Mouse (Mus musculus) small intestine, adult 2 months (tissue): ENCODE data around the gene Txnrd2.

Experiments used
- CTCF ChIP-seq: fragments of 200-500 bp; IDR thresholded peaks from 2 replicates; pipeline ENCODE4 v1.5.1; 2012; ENCODE audit warnings: low read depth, mild to moderate bottlenecking, control low read depth, inconsistent platforms, low read length, moderate library complexity, mixed read lengths; ENCODE audit not compliant: insufficient replicate concordance, insufficient read length; ENCODE audit errors: extremely low read depth
- POLR2A ChIP-seq: fragments of 200-500 bp; IDR thresholded peaks from 2 replicates; pipeline ENCODE4 v1.6.1; 2012; ENCODE audit warnings: low read depth, mild to moderate bottlenecking, control low read depth, inconsistent platforms, low read length, moderate library complexity

DNA sequence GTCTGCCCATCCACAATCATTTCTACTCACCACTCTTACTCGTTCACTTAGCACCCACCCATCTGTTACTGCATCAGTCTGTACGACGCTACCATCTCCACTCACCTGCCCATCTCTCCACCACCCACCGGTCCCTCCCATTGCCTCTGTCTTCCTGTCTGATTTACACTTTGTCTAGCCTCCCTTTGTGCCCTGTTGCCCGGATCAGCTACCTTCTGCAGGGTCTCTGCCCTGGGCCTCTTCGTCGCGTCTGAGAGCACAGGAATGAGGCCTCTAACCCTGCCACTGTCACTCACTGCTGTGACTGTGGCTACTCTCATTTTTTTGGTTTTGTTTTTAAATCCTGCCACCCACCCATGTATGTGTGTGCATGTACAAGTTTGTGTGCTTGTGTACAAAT, 41.5 kb upstream of the Txnrd2 start:
- TF ChIP-seq CTCF (no peak), POLR2A (no peak)
